Mouse (Mus musculus) heart, postnatal 36 days (tissue): ENCODE data around the gene Junb. TPM values are rescaled to one million over a fixed set of nuclear protein-coding genes. Genes with fewer than 3 reads are reported as not detected.

ENCODE experiments used
- DNase-seq, 2 experiments: peaks; one replicate each; pipeline ENCODE4 v3.0.0; 2021 to 2022
- intact Hi-C: fragments of 180-260 bp; cut with DNase I; formaldehyde crosslinking; loops from one replicate; pipeline ENCODE4 v1.15.1; 2025
- total RNA-seq, 2 experiments: library from RNA; stranded (reverse); gene quantifications; 2 replicates each; pipeline ENCODE4 v1.2.3; 2021

The Junb gene
- total RNA-seq, 2 experiments from 2014 or later, result 14.9 to 26.9 TPM

DNA sequence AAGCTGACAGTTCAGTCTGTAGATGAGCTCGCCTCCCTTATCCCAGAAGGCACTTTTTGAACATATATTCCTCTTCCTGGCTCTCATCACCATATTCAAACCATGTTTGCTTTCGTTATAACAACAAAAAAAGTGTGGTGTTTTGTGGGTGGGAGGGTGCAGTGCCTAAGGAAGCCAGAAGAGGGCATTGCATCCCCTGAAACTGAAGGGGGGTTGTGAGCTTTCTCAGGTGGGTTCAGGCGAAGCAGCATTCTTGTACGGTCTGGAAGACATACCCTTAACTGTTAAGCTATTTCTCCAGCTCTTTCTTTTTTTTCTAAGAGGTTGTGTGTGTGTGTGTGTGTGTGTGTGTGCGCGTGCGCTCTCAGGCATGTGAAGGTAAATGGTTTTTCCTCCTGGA, 3.1 kb downstream of the Junb start:
- intact Hi-C loops, result loop anchor here (1.0 to 5.0 kb wide), 3 partner anchors 15 to 313 kb away; partner anchors contain the start of genes Asna1, Hook2, Ier2 and Trir
- DNase-seq, result peak; percentile 76 to 77

DNA sequence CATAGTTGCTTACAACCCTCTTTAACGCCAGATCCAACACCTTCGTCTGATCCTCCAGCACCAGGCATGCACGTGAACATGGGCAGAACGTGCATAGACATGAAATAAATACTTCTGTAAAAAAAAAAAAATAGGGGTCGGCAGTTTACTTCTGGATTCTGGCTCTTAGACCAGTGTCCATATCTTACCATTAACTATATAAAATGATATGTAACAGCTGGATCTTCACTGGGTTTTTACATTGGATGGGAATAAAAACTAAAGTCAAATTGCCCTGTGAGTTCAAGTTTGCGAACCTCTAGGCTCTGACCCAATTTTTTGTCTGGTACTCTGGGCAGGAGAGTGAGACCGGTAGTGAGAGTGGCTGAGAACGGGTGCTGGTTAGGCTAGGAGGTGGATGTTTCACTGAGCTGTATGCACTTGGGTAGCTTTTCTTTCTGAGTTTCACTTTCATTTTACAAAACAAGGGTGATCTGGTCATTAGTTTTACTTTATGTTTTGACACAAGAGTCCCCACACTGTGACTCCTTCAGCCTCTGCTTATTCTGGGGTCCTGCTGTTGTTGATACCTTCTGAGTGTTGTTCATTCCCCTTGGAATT, 3.9 kb downstream of the Junb start:
- intact Hi-C loops, result loop anchor here (1.0 to 5.0 kb wide), 3 partner anchors 16 to 312 kb away; partner anchors contain the start of genes Asna1, Hook2, Ier2 and Trir
- DNase-seq, result no peak

DNA sequence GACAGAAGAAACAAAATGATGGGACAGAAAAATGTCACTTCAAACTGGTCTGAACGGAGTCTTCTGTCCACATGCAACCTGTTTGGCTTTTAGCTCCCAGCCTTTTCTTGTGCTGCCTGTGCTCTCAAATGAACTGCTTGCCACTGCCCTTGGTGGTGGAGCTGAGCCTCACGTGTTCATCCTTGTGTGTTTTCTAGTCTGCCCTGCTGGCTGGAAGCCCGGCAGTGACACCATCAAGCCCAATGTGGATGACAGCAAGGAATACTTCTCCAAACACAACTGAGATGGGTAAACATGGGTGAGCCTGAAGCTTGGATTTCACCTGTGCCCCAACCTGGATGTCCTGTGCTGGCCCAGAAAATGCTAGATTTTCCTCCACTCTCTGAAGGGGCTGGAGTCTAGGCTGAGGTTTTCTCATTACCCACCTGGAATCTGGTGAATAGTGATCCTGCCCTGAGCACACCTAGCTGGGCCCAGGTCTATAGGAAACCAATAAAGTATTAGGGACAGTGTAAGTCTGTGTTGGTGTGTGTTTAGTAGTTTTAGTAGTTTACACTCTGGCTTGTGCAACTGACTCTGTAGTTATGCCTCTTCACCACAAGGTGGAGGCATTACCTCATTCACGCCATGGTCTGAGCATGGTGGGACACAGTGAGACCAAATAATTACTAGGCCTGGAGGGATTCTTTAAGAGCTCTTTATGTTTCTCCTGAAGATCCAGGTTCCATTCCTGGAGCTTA, 4.5 kb downstream of the Junb start:
- intact Hi-C loops, result no loop called here
- DNase-seq, result peak; percentile 61 to 62

DNA sequence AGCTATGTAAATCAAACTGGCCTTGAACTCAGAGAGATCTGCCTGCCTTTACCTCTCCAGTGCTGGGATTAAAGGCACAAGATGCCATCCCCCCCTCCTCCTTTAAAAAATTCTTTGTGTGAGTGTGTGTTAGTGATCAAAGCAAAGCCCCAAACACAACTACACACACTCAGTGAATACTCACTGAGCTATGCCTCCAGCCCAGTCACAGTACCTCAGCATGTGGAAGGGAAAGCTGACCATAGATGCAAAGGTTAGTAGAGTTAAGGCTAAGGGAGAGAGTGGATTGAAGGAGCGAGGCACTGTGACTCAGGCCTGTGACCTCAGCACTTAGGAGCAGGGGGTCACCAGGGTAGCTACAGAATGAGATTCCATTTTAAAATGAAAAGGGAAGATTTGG, 5.4 kb downstream of the Junb start:
- intact Hi-C loops, result no loop called here
- no peak for DNase-seq

DNA sequence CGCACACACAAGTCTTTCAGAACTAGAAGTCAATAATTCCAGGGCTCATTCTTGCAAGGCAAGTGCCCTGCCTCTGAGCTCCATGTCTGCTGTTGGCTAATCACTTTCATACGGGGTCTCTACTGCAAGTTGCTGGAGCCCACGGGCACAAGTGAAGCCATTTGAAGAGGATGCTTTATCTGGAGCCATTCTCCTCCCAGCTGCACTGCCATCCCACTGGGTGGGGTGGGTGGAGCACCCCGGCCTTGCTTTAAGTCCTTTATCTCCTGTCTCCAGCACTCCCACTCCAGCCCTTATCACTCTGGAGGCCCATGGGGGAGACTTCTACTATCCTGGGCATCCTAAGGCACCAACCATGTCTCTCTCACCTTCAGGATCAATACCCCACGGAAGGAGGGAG, 7.6 kb downstream of the Junb start:
- no peak for DNase-seq
- intact Hi-C loops, result no loop called here

DNA sequence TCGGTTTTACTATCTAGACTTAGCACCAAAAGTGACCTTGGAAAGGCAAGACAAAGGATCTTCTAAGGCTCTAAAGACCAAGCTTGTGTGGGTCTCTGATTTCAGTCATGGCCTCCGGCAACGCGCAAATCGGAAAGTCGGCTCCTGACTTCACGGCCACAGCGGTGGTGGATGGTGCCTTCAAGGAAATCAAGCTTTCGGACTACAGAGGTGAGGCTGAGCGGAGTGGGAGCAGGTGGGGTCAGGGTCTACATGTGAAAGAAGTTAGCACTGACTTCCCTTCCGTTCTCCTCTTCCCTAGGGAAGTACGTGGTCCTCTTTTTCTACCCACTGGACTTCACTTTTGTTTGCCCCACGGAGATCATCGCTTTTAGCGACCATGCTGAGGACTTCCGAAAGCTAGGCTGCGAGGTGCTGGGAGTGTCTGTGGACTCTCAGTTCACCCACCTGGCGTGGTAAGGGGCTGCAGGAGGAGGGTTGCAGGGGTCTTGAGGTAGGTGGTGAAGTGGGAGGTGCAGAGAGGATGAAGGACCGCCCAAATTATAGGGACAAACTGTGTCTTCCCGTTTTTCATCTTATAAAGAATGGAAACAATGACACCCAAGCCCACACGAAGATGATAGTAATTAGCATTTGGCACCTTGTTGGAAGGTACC, 8.3 kb downstream of the Junb start:
- intact Hi-C loops, result no loop called here
- no peak for DNase-seq

DNA sequence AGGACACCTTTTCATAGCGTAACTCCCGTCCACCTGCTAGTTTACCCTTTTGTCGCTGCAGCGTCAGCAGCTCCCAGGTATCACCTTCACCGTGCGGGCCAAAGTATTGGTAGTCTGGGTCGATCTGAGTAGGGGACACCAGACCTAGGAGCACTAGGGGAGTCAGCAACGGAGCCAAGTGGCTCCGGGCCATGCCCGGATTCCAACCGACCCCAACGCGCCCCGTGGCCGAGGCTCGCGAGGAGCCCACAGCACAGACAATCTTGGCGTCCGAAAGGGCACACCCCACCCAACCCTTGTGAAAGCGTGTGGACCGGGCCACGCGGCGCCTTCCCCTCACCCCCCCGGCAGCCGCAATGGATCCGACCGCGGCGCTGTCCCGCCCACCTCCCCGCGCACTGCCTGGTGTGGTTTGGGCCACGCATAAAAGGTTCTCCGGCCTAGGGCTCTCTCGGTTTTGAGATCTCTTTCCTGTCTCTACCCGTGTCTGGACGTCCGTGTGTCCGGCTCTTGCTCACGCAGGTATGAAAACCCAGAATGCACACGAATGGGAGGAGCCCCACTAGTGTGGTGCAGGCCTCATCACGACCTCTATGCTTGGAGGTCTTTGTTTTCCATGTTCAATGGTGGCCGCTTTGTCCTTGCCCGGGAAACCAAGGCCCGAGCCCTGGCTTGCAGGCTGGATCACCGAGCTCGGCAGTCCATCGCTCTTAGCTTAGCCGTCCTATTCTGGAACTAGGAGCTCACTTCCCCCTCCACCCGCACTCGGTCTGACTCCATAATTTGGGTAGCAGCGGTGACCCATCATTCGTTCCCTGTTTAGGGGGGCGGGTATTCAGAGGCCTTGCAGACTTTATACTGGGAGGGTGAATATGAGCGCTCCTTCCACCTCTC, 9.0 kb downstream of the Junb start, which contains the start of the genes Gm49661, Prdx2 and Rnaseh2a:
Gene Gm49661, minus strand, starts transcription at position 193 of the 894 bp plus-strand sequence.
Gene Prdx2, plus strand, starts transcription at position 347 of the 894 bp plus-strand sequence.
Gene Rnaseh2a, minus strand, starts transcription at position 527 of the 894 bp plus-strand sequence.
- intact Hi-C loops, result no loop called here
- peak; percentile 75 to 80 for DNase-seq

DNA sequence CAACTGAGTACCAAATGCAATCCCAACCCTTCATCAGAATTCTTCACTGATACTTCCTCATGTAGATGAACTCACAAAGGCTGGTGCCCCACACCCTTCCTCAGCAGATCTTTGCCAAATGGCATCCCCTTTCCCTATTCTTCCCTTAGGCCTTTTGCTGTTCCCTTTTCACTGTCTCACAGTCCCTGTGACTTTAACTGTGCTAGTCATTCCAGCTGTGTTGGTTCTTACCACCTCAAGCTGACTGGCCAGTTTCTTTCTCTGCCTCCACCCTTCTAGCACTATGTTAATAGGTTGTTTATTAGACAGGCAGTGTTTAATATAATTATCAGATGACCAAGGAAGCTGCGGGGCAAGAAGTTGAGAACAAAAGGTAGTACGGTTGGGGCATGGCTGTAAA, 9.9 kb downstream of the Junb start:
- peak in 1 of 2 experiments; percentile 32 for DNase-seq
- intact Hi-C loops, result no loop called here

DNA sequence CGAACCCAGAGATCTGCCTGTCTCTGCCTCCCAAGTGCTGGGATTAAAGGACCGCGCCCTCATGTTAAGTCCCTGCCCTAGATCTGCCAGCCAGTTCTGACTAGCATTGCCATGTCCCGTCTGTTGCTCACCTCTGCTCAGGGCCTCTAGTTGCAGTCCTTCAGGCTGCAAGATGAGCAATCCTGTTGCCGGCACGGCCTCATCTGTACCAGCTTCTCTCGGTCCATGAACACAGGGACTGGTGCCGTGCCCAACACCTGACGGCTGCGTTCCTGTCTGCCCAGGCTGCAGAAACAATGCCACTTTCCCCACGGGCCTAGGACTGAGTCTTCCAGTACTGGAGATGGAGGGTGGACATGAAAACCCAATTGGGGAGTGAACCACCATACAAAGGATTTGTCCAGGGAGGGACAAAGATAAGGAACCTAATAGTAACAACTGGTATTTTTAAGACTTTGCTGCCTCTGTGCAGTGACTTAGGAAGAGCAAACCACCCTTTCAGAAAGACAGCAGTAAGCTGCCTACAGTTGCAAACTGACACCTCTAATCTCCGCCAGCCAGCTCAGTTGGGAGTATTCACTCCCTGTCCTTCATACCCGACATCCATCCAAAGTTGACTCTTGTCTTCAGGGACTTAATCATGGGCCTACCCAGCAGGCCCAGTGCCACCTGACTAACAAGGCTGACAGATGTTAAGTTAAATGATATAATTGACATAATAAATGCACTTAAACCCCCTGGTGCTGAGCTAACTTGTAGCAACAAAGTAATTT, 10.8 kb downstream of the Junb start:
- intact Hi-C loops, result no loop called here

DNA sequence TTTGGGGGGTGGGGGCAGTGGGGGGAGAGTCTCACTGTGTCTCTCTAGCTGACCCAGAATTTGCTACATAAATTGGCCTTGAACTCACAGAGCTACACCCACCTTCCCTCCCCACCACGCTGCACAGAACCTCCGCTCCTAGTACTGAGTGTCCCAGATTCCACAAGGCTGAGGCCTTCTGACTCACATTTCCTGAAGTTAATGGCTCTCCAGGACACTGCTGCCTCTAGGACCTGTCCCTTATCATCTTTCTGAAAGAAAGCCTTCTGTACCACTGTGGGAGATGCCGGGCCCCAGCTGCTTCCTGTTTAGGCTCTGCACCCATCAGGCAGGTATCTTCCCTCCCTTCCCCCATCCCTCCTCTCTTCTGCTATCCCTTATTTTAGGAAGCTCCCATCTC, 11.9 kb downstream of the Junb start:
- intact Hi-C loops, result no loop called here
- DNase-seq, result peak in 1 of 2 experiments; percentile 6

More for the DNA sequence above, 10.8 kb downstream of the Junb start:
- DNase-seq, result no peak

DNA sequence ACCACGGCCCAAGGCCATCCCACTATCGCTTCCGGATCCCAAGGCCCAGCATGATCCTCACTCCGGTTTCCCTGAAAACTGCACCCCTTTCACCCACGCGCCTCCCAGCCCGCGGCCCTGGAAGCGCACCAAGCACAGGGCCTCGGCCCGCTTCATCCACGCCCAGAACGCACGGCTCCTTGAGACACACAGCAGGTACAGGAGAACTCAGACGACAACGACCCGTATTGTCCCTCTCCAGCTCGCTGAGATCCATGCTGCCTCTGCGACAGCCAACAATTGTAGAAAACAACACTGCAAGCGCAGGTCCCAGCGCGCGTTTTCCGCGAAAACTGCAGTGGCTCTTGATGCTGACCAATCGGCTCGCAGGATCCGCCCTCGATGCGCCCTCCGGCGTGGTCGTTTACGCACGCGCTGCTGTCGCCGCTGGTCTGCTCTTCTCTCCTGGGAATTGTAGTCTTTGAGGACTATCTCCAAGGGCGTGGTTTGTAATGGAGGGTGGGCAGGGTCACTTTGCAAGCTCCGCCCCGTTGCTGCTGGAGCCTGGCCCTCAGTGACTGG, 12.7 kb downstream of the Junb start:
- DNase-seq, result peak; percentile 89 to 90
- intact Hi-C loops, result no loop called here

DNA sequence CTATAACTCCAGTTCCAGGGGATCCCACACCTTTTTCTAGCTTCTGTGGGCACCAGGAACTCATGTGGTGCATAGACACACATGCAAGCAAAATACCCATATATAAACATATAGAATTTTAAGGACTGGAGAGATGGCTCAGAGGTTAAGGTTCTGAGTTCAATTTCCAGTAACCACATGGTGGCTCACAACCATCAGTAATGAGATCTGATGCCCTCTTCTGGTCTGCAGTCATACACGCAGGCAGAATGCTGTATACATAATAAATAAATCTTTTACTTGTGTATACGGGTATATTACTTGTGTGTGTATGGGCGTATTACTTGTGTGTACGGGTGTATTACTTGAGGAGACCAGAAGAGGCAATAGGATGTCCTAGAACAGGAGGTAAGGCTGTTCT, 14.6 kb downstream of the Junb start:
- intact Hi-C loops, result loop anchor here (5.0 kb wide), 1 partner anchor 37 kb away; no protein-coding TSS in a partner anchor

DNA sequence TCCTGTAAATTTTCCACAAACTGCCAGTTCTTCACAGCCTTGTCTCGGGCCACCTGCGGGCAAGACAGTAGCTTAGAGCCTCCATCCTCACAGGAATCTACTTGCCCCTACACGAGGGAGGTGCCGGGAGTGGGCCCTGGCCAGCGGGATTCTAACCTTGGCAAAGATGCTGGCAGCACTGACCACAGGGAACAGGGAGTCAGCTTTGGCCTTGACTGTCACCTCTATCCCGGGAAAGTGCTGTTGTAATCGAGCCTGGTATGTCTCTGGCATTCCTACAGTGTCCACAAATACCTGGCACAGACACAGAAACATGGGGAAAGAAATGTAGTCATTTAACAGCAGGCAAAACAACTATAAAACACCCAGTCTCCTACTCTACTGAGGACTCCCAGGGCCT, 18.7 kb downstream of the Junb start:
- intact Hi-C loops, result loop anchor here (5.0 kb wide), 2 partner anchors 33 to 37 kb away; no protein-coding TSS in a partner anchor
- no peak for DNase-seq

More for the DNA sequence above, 14.6 kb downstream of the Junb start:
- no peak for DNase-seq

DNA sequence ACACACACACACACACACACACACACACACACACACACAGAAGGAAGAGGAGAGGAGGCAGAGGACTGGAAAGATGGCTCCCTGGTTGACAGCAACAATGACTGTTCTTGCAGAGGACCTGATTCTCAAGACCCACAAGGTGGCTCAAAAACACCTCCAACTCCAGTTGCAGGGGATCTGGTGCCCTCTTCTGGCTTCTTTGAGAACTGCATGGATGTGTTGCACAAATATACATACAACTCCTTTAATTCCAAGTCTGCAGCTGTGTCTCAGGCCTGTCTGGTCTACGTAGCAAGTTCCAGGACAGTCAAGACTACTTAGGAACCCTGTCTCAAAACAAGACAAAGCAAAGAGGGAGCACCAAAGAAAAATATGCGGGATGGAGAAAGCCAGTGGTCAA, 21.8 kb downstream of the Junb start:
- peak; percentile 47 to 71 for DNase-seq
- intact Hi-C loops, result loop anchor here (5.0 kb wide), 1 partner anchor 41 kb away; no protein-coding TSS in a partner anchor

DNA sequence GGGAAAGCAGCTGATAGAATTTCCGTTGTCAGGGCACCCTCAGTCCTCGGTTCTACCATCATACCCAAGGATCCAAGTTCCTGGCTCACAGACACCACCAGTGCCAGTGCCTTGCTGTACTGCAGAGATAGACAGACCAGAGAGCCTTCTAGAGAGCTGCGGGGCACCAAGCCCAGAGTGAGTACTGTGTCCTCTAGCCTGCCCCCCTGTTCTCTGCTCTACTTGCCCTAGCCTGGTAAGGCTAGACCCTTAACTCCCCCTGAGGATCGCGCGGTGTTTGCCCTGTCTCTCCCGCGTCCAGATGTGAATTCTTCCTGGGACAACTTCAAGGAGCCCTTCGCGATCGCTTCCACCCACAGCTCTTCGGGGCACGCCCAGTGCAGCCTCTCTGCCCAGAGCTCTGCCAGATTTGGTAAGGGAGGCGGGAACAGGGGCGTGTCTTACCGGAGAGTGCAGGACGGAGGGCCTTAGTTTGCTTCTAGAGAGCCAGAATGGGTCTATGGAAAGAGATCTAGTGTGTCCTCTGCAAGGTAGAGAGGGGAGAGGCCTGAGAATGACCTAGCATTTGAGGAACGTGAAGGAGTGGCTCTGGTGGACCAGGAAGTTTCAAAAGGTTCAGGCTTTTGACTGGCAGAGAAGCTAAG, 25.8 kb downstream of the Junb start:
- DNase-seq, result peak; percentile 31 to 42
- intact Hi-C loops, result no loop called here

DNA sequence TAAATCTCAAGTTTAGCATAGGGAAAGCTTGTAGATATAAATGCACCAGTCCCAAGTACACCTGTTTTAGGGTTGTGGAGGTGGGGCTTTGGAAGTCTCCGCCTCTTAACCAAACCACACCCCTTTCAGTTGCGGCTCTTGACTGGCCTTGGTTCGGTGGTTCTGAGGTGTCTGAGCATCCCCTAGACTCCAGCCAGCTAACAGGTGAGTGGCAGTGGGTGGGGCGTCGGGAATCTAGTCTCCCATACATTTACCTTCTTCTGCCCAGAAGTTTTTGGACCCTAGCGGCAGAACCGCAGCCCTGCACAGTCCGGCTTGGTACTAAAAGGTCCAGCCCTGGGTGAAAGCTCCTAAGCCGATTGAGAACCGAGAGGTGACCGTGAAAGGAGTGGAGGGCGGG, 28.8 kb downstream of the Junb start:
- DNase-seq, result no peak
- intact Hi-C loops, result no loop called here

DNA sequence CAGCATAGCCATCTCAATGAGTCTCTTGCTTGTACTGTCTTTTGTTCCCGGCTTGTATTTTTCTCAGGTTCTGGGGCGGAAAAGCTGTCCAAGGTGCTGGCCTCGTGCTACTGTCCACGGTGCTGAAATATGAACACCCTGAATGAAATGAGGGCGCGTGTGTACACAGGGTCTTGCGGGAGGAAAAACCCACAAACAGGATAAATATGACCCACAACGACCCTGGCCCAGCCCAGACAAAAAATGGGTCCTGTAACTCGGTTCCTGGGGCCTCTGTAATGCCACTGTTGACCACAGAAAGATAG, 31.3 kb downstream of the Junb start:
- peak; percentile 56 to 63 for DNase-seq
- intact Hi-C loops, result no loop called here

DNA sequence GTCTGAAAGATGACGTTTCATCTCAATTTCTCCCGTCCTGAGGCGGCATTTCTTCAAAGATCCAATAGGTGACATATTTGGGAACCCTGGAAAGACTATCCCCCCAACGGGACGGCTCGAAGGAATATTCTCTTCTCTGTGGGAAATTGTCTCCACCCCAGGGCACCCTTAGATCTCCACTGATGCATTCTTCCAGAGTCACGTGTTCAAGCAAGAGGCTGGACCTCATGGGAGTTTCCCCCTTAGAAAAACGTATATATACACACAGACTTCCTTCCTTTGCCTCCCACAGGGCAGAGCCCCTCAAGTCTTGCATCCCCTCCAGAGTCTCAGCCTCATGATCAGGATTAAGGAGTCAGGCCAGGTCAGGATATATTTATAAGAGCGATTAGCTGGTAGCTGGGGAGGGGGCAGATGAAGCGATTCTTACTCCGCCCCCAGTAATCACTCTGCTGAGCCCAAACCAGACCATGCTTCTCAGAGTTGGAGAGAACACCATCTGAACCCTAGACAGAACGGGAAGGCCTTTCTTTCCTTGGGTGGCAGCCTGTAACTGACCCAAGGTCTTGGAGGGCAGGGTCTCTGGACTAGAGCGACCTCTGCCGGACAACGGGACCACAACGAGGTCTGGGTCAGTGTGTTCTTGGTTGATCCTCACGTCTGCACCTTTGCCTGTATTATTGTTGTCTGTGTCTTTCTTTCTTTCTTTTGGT, 31.8 kb downstream of the Junb start, which contains the start of gene Rtbdn:
Gene Rtbdn, plus strand, starts transcription at position 464 of the 713 bp plus-strand sequence.
- intact Hi-C loops, result no loop called here

More for the DNA sequence above, 31.8 kb downstream of the Junb start, which contains the start of gene Rtbdn:
- no peak for DNase-seq
